Mouse (Mus musculus) spleen, postnatal 10 days (tissue): Measurements from ENCODE around the gene Mpg.

ENCODE experiments used
- DNase-seq, 2 experiments: peaks; one replicate each; pipeline ENCODE4 v3.0.0; 2021 to 2022; ENCODE audit warnings: low spot score in 2 of 2

The Mpg gene

GRCm38 (mm10) chr11:32230220-32230619 is 3.9 kb downstream of the Mpg start:
- no peak for DNase-seq

- DNase-seq = no peak
Observed at GRCm38 (mm10) chr11:32231125-32231524, 4.8 kb downstream of the Mpg start.

- DNase-seq = no peak
Observed at GRCm38 (mm10) chr11:32232848-32233247, 6.5 kb downstream of the Mpg start.

GRCm38 (mm10) chr11:32233895-32234294 is 7.6 kb downstream of the Mpg start:
- no peak for DNase-seq

- no peak for DNase-seq
Observed at GRCm38 (mm10) chr11:32234816-32235485, 8.6 kb downstream of the Mpg start.

GRCm38 (mm10) chr11:32235646-32236045 is 9.3 kb downstream of the Mpg start:
- no peak for DNase-seq

- DNase-seq = no peak
Observed at GRCm38 (mm10) chr11:32236132-32236531, 9.8 kb downstream of the Mpg start.

GRCm38 (mm10) chr11:32236712-32237410 is 10.6 kb downstream of the Mpg start:
- peak; percentile 70 to 85 for DNase-seq

GRCm38 (mm10) chr11:32237411-32237795 is 11.1 kb downstream of the Mpg start:
- no peak for DNase-seq

- DNase-seq = peak; percentile 88
Observed at GRCm38 (mm10) chr11:32238093-32238860, 12.0 kb downstream of the Mpg start.

GRCm38 (mm10) chr11:32241391-32241790 is 15.1 kb downstream of the Mpg start:
- no peak for DNase-seq

- no peak for DNase-seq
Observed at GRCm38 (mm10) chr11:32242209-32242608, 15.9 kb downstream of the Mpg start.

- DNase-seq = no peak
Observed at GRCm38 (mm10) chr11:32243205-32243955, 17.1 kb downstream of the Mpg start.

GRCm38 (mm10) chr11:32244064-32244463 is 17.8 kb downstream of the Mpg start:
- peak in 1 of 2 experiments; percentile 27 for DNase-seq

GRCm38 (mm10) chr11:32244617-32245016 is 18.3 kb downstream of the Mpg start:
- no peak for DNase-seq

GRCm38 (mm10) chr11:32245614-32246013 is 19.3 kb downstream of the Mpg start:
- peak; percentile 72 to 87 for DNase-seq

- peak; percentile 65 to 77 for DNase-seq
Observed at GRCm38 (mm10) chr11:32247068-32247467, 20.8 kb downstream of the Mpg start.

- DNase-seq = no peak
Observed at GRCm38 (mm10) chr11:32248350-32248749, 22.0 kb downstream of the Mpg start.

- peak in 1 of 2 experiments; percentile 75 for DNase-seq
Observed at GRCm38 (mm10) chr11:32250880-32251763, 24.8 kb downstream of the Mpg start.

GRCm38 (mm10) chr11:32253121-32253520 is 26.8 kb downstream of the Mpg start:
- DNase-seq = no peak

- DNase-seq = peak; percentile 70 to 73
Observed at GRCm38 (mm10) chr11:32256146-32256545, 29.8 kb downstream of the Mpg start.
